Mouse (Mus musculus): ENCODE data around the gene Tmod2.

- TF ChIP-seq CTCF (IDR thresholded peaks at IDR 0.05; ENCODE audit: low read depth, low read length) = no peak
- no peak for TF ChIP-seq POLR2A (IDR thresholded peaks at IDR 0.05; ENCODE audit: extremely low read depth, insufficient read depth, low read length)
Observed at GRCm38 (mm10) chr9:75517751-75518150, 93.4 kb downstream of the Tmod2 start.
